Mouse (Mus musculus) stomach, embryonic 16.5 days (tissue): ENCODE data around the gene Gas7. TPM values are rescaled to one million over a fixed set of nuclear protein-coding genes. Genes with fewer than 3 reads are reported as not detected.

Source experiments
- ATAC-seq: fragments of 200-750 bp; cut with Nextera tagmentation; 2 replicates; pipeline ENCODE4 v1.8.0; 2017; ENCODE audit warnings: moderate number of reproducible peaks, moderate TSS enrichment; ENCODE audit not compliant: insufficient read depth, low FRiP score
- H3K27ac ChIP-seq: fragments of 300-500 bp; sonication (generic); 2 replicates; pipeline ENCODE4 v1.5.1; 2014; ENCODE audit warnings: low read length
- H3K27me3 ChIP-seq: fragments of 300-500 bp; sonication (generic); 2 replicates; pipeline ENCODE4 v1.6.1; 2014; ENCODE audit warnings: low read length, control low read depth, mixed read lengths; ENCODE audit not compliant: control insufficient read depth, insufficient read depth
- H3K36me3 ChIP-seq: fragments of 300-500 bp; sonication (generic); 2 replicates; pipeline ENCODE4 v1.6.1; 2014; ENCODE audit warnings: low read length; ENCODE audit not compliant: control insufficient read depth, insufficient read depth
- H3K4me1 ChIP-seq: fragments of 300-500 bp; sonication (generic); 2 replicates; pipeline ENCODE4 v1.6.1; 2014; ENCODE audit warnings: low read length, control low read depth, mixed read lengths; ENCODE audit not compliant: control insufficient read depth, insufficient read depth
- H3K4me2 ChIP-seq: fragments of 300-500 bp; sonication (generic); 2 replicates; pipeline ENCODE4 v1.6.1; 2014; ENCODE audit warnings: low read depth, low read length, mixed read lengths
- H3K4me3 ChIP-seq: fragments of 300-500 bp; sonication (generic); replicated peaks from 2 replicates; pipeline ENCODE4 v1.5.1; 2014; ENCODE audit warnings: mild to moderate bottlenecking, low read length
- H3K9ac ChIP-seq: fragments of 300-500 bp; sonication (generic); 2 replicates; pipeline ENCODE4 v1.6.1; 2014; ENCODE audit warnings: low read length
- H3K9me3 ChIP-seq: fragments of 300-500 bp; sonication (generic); replicated peaks from 2 replicates; pipeline ENCODE4 v1.6.1; 2016; ENCODE audit warnings: low read length, control low read depth; ENCODE audit not compliant: control insufficient read depth
- WGBS: fragments of 180-500 bp; shearing (Covaris S2); extraction: QIAGEN DNeasy Blood & Tissue Kit; methylation state at CpG from one replicate; pipeline ENCODE4 v1.1.7; 2014; 5-methylcytosine and 5-hydroxymethylcytosine counted together
- polyA plus RNA-seq: library from polyadenylated mRNA; unstranded; fragments of >200 nt; fragmentation: Nextera tagmentation; extraction: Ambion mirVana; gene quantifications from 2 replicates; pipeline ENCODE4 v1.2.1, GENCODE M21; 2015

Gas7 gene
- polyA plus RNA-seq, 1 experiment from 2014 or later, result 15.5 TPM

DNA sequence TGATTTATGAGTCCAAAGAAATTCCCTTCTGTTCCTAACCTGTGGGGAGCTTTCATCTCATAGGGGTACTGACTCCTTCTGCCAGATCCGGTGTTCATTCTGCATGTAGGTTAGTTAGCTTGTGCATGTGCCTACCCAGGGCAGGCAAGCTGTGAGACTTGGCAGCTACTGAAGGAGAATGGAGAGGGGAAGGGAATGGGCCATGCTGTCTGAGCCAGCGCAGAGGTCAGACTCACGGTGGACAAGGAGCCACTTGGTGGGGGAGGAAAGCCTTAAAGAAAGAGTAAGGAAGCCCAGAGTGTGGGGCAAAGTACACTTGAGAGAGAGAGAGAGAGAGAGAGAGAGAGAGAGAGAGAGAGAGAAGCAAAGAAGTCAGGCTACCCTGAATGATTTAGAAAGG is 101.1 kb downstream of the Gas7 start:
- Histone ChIP-seq H3K36me3 (no peaks in the 10 kb centered on the region), H3K27ac (no peak overlapping the region), H3K4me1 (peaks cover 14% of the 10 kb centered on the region; the same call in 1 of the 2 replicates), H3K9me3 (no peaks in the 10 kb centered on the region), H3K4me3 (no peak overlapping the region), H3K4me2 (no peak overlapping the region), H3K9ac (no peak overlapping the region), H3K27me3 (no peaks in the 10 kb centered on the region)
- no peak for ATAC-seq
- 71% methylated on average over 3 of the region's 3 CpGs for WGBS

DNA sequence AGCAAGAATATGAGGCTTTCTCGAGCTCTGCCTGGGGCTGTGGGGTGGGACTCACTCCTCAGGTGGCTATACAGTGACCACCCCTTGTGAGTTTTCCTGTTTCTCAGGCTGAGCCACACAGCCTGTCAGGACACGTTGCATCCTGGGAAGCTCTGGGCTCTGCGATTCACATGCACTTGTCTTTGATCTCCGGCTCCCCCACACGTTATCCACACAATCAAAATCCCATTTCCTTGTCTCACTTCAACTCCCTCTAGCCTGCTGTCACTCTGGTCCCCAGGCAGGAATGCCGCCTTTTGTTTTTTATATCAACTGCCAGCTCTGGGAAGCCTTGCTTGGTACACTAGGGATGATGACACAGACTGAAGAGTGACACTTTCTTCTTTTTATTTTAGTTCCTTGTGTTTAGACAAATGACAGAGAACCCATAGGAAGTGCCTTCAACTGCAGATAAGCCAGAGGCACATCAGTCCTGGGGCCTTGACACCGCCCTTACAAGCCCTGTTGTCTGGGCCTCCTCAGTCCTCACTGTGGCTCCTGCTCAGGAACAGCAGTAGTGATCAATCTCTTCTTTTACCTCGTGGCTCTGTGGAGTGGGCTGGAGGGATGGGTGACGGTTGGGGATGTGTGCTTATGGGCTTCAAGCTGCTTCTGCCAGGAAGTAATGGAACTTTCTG is 103.7 kb downstream of the Gas7 start:
- H3K9ac ChIP-seq, result peak overlapping the region; percentile 49; the same call in 1 of the 2 replicates
- H3K4me2 ChIP-seq, result no peak overlapping the region
- peaks cover 22% of the 10 kb centered on the region; the same call in 1 of the 2 replicates for H3K4me1 ChIP-seq
- ATAC-seq, result peak; percentile 20; the same call in 1 of the 2 replicates
- H3K9me3 ChIP-seq, result no peaks in the 10 kb centered on the region
- no peak overlapping the region for H3K4me3 ChIP-seq
- WGBS, result 34% methylated on average over 9 of the region's 9 CpGs
- peak overlapping the region; percentile 69 for H3K27ac ChIP-seq
- H3K36me3 ChIP-seq, result no peaks in the 10 kb centered on the region
- H3K27me3 ChIP-seq, result no peaks in the 10 kb centered on the region

DNA sequence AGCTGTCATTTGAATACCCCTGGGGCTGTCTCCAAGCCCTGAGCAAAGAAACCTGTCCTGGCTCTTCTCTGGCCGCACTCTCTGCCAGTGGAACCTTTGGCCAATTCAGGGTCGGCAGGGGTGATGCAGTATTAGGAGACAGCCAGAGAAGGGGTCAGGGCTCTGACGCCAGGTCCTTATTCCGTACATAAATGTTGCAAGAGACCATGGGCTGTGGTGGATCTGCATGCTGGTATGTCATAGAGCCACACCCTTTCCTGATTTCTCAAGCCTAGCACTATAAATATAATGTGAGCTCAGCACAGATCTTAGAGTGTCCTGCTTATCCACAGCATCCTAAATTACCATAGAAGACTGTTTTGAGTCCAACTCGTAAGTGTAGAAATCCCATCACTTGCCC is 104.3 kb downstream of the Gas7 start:
- H3K9me3 ChIP-seq, result no peaks in the 10 kb centered on the region
- H3K4me2 ChIP-seq, result no peak overlapping the region
- no peaks in the 10 kb centered on the region for H3K27me3 ChIP-seq
- peak overlapping the region; percentile 69 for H3K27ac ChIP-seq
- H3K4me1 ChIP-seq, result peaks cover 22% of the 10 kb centered on the region; the same call in 1 of the 2 replicates
- WGBS, result 69% methylated on average over 5 of the region's 5 CpGs
- H3K36me3 ChIP-seq, result no peaks in the 10 kb centered on the region
- no peak for ATAC-seq
- H3K9ac ChIP-seq, result peak overlapping the region; percentile 49
- H3K4me3 ChIP-seq, result no peak overlapping the region

DNA sequence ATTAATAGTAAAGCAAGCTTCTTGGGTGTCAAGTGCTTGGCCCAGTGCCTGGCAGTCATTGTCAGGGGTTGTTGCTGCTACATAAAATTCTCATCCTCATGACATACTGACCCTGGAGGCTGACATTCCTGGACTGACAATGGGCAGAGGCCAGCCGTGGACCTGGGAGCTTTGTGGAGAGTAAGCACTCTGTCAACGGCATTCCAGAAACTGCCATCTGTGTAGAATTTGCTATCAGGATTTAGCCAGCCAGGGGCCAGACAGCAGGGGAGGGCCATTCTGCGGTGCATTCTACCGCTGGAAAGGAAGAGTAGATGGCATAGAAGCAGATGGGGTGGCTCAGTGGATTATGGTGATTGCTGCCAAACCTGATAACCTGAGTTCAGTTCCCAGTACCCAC is 106.4 kb downstream of the Gas7 start:
- no peak overlapping the region for H3K4me2 ChIP-seq
- no peak overlapping the region for H3K27ac ChIP-seq
- H3K27me3 ChIP-seq, result no peaks in the 10 kb centered on the region
- H3K9me3 ChIP-seq, result no peaks in the 10 kb centered on the region
- H3K9ac ChIP-seq, result no peak overlapping the region
- no peak overlapping the region for H3K4me3 ChIP-seq
- no peak for ATAC-seq
- H3K4me1 ChIP-seq, result peaks cover 22% of the 10 kb centered on the region; the same call in 1 of the 2 replicates
- 48% methylated on average over 4 of the region's 4 CpGs for WGBS
- H3K36me3 ChIP-seq, result no peaks in the 10 kb centered on the region

DNA sequence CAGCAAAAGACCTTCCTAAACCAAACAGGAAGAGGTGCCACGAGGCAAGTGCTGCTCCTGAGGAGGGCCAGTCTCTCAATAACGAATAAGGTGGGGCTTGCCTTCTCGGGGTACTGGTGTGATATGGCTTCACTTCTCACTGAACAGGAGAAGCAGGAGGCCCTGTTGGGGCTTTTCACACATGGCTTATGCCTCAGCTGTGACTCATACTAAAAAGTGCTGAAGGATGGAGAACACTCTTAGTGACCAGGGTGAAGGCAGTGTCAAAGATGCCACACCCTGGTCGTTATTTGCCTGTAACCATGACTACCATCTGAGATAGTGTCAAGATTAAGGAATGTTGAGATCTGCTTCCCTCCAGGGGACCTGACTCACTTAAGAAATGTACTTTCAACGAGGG is 107.9 kb downstream of the Gas7 start:
- no peak overlapping the region for H3K4me3 ChIP-seq
- no peaks in the 10 kb centered on the region for H3K36me3 ChIP-seq
- WGBS, result 27% methylated on average over 5 of the region's 5 CpGs
- no peaks in the 10 kb centered on the region for H3K9me3 ChIP-seq
- H3K27me3 ChIP-seq, result no peaks in the 10 kb centered on the region
- H3K27ac ChIP-seq, result peak overlapping the region; percentile 47; the same call in 1 of the 2 replicates
- no peak overlapping the region for H3K9ac ChIP-seq
- peaks cover 27% of the 10 kb centered on the region; the same call in 1 of the 2 replicates for H3K4me1 ChIP-seq
- H3K4me2 ChIP-seq, result no peak overlapping the region
- ATAC-seq, result peak; percentile 62

DNA sequence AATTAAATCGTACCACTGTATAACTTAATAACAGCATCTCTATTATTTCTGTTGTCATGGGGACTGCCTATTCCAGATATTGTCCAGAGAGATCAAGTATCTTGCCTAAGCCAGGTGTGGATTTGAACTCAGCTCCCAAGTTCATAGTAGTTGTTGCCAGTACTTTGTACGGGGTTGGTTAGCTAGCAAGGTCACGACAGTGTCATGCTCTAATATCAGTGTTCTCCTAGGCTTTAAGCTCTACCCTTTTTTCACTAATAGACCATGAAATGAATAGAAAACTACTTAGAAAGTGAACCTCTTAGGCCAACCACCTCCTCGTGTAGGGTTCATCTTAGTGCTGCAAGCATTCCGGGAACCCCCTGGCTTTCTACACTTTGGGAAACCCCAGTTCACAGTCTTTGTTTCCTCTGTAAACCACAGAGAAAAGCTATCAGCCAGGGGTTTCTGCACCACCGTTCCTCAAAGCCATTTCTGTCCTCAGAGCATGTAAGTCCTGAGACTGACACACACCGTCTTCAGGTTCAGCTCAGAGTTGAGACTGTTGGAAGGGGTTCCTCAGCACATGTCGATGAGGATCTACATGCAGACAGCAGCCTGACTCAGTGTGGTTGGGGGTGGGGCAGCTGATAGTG is 108.9 kb downstream of the Gas7 start:
- Histone ChIP-seq H3K4me2 (no peak overlapping the region), H3K36me3 (no peaks in the 10 kb centered on the region), H3K4me1 (peaks cover 25% of the 10 kb centered on the region; the same call in 1 of the 2 replicates), H3K9ac (no peak overlapping the region), H3K27ac (no peak overlapping the region), H3K9me3 (no peaks in the 10 kb centered on the region), H3K4me3 (no peak overlapping the region), H3K27me3 (no peaks in the 10 kb centered on the region)
- WGBS, result 80% methylated on average over 8 of the region's 8 CpGs
- ATAC-seq, result no peak

DNA sequence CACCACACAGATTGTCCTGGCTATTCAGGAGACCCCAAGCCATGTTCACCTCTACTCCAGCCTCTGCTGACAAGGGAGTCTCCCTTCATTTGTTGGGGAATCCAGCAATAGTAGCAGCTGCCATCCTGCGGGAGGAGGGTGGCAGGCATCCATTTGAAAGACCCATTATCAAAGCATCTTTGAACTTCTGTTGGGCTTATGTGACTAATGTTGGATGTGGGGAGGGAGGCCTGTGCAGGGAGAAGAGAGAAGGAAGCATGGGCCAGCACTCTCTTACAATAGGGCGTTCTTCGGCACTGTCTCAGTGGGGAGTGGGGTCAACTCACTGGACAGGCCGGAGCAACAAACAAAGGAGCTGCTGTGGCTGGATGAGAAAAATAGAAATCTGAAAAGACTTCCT is 110.3 kb downstream of the Gas7 start:
- H3K27ac ChIP-seq, result no peak overlapping the region
- H3K4me1 ChIP-seq, result peaks cover 20% of the 10 kb centered on the region; the same call in 1 of the 2 replicates
- no peak overlapping the region for H3K9ac ChIP-seq
- 89% methylated on average over 4 of the region's 4 CpGs for WGBS
- no peak for ATAC-seq
- H3K4me2 ChIP-seq, result no peak overlapping the region
- no peak overlapping the region for H3K4me3 ChIP-seq
- H3K27me3 ChIP-seq, result no peaks in the 10 kb centered on the region
- H3K36me3 ChIP-seq, result no peaks in the 10 kb centered on the region
- no peaks in the 10 kb centered on the region for H3K9me3 ChIP-seq

DNA sequence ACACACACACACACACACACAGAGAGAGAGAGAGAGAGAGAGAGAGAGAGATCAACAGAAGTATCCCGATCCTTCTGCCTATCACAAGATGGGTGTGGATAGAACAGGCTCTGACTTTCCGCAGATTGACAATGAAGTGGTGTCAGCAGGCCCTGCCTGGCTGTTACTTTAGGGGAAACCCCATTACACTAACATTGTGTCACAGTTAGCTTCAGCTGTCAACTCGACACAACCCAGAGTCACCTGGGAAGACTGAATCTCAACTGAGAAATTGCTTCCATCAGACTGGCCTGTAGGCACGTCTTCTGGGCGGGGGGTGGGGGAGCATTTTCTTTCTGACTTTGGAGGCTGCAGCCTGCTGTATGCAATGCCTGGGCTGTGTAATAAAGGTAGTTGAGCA is 111.5 kb downstream of the Gas7 start:
- no peak for ATAC-seq
- no peaks in the 10 kb centered on the region for H3K27me3 ChIP-seq
- no peak overlapping the region for H3K4me3 ChIP-seq
- H3K4me1 ChIP-seq, result peaks cover 20% of the 10 kb centered on the region; the same call in 1 of the 2 replicates
- H3K4me2 ChIP-seq, result no peak overlapping the region
- WGBS, result 53% methylated on average over 5 of the region's 5 CpGs
- H3K9ac ChIP-seq, result no peak overlapping the region
- H3K9me3 ChIP-seq, result no peaks in the 10 kb centered on the region
- no peak overlapping the region for H3K27ac ChIP-seq
- H3K36me3 ChIP-seq, result no peaks in the 10 kb centered on the region

DNA sequence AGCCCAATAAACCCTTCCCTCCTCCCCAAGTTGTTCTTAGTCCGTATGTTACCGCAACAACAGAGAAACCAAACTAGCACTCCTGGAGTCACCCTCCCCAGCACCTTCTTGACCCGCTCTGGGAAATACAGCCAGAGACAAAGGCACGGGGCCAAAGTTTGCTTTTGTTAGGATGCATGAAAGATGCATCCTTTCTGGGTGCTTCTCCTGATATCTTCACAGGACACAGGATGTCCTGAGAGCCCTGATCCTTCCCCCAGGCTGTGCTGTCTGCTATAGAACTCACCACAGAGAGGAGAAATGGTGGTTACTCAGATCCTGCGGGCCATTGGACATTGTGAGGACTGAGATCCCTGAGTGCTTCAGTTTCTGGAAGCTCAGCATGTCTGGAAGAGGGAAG is 111.9 kb downstream of the Gas7 start:
- Histone ChIP-seq H3K9ac (no peak overlapping the region), H3K9me3 (no peaks in the 10 kb centered on the region), H3K4me3 (no peak overlapping the region), H3K27ac (no peak overlapping the region), H3K4me2 (no peak overlapping the region), H3K4me1 (peaks cover 20% of the 10 kb centered on the region; the same call in 1 of the 2 replicates), H3K36me3 (no peaks in the 10 kb centered on the region), H3K27me3 (no peaks in the 10 kb centered on the region)
- 71% methylated on average over 5 of the region's 5 CpGs for WGBS
- ATAC-seq, result no peak
